Mouse (Mus musculus) cerebellum, adult 11-12 months (tissue): ENCODE data around the gene Slc9a9.

Experiments used
- DNase-seq: peaks from one replicate; pipeline ENCODE4 v3.0.0; 2022

Slc9a9 gene

GRCm38 (mm10) chr9:94840398-94840797, 170.7 kb downstream of the Slc9a9 start:
- DNase-seq, result no peak

- no peak for DNase-seq
Observed at GRCm38 (mm10) chr9:94840972-94841371, 171.3 kb downstream of the Slc9a9 start.

GRCm38 (mm10) chr9:94844176-94844575, 174.5 kb downstream of the Slc9a9 start:
- no peak for DNase-seq

- DNase-seq, result no peak
Observed at GRCm38 (mm10) chr9:94847624-94848023, 177.9 kb downstream of the Slc9a9 start.

- DNase-seq, result no peak
Observed at GRCm38 (mm10) chr9:94851550-94851949, 181.8 kb downstream of the Slc9a9 start.

GRCm38 (mm10) chr9:94856093-94856492, 186.4 kb downstream of the Slc9a9 start:
- DNase-seq, result no peak

GRCm38 (mm10) chr9:94868557-94868956, 198.8 kb downstream of the Slc9a9 start:
- no peak for DNase-seq

- DNase-seq, result no peak
Observed at GRCm38 (mm10) chr9:94869023-94869799, 199.5 kb downstream of the Slc9a9 start.

- DNase-seq, result no peak
Observed at GRCm38 (mm10) chr9:94882517-94882916, 212.8 kb downstream of the Slc9a9 start.

GRCm38 (mm10) chr9:94883435-94883834, 213.7 kb downstream of the Slc9a9 start:
- DNase-seq, result no peak

- no peak for DNase-seq
Observed at GRCm38 (mm10) chr9:94885151-94885550, 215.4 kb downstream of the Slc9a9 start.

GRCm38 (mm10) chr9:94889647-94890046, 219.9 kb downstream of the Slc9a9 start:
- DNase-seq, result no peak

GRCm38 (mm10) chr9:94895882-94896281, 226.2 kb downstream of the Slc9a9 start:
- DNase-seq, result no peak

GRCm38 (mm10) chr9:94904180-94904579, 234.5 kb downstream of the Slc9a9 start:
- DNase-seq, result no peak

- peak; percentile 75 for DNase-seq
Observed at GRCm38 (mm10) chr9:94907020-94907610, 237.4 kb downstream of the Slc9a9 start.

GRCm38 (mm10) chr9:94912071-94912470, 242.4 kb downstream of the Slc9a9 start:
- DNase-seq, result no peak

- no peak for DNase-seq
Observed at GRCm38 (mm10) chr9:94922062-94922461, 252.4 kb downstream of the Slc9a9 start.

- no peak for DNase-seq
Observed at GRCm38 (mm10) chr9:94925845-94926244, 256.1 kb downstream of the Slc9a9 start.

- no peak for DNase-seq
Observed at GRCm38 (mm10) chr9:94927101-94927500, 257.4 kb downstream of the Slc9a9 start.

GRCm38 (mm10) chr9:94945569-94946135, 275.9 kb downstream of the Slc9a9 start:
- no peak for DNase-seq

GRCm38 (mm10) chr9:94947246-94947645, 277.5 kb downstream of the Slc9a9 start:
- no peak for DNase-seq

GRCm38 (mm10) chr9:94950676-94951075, 281.0 kb downstream of the Slc9a9 start:
- DNase-seq, result no peak

- no peak for DNase-seq
Observed at GRCm38 (mm10) chr9:94955645-94956044, 285.9 kb downstream of the Slc9a9 start.

- no peak for DNase-seq
Observed at GRCm38 (mm10) chr9:94958382-94958781, 288.7 kb downstream of the Slc9a9 start.
